Mouse (Mus musculus) ES-Bruce4 (cell line): Measurements from ENCODE around the gene Sema3e.

Experiments used
- CTCF ChIP-seq: IDR thresholded peaks from one replicate; pipeline ENCODE4 v1.8.1; 2011; ENCODE audit warnings: low read depth, low read length
- POLR2A ChIP-seq: IDR thresholded peaks from one replicate; pipeline ENCODE4 v1.8.1; 2011; ENCODE audit warnings: low read length; ENCODE audit not compliant: insufficient read depth

DNA sequence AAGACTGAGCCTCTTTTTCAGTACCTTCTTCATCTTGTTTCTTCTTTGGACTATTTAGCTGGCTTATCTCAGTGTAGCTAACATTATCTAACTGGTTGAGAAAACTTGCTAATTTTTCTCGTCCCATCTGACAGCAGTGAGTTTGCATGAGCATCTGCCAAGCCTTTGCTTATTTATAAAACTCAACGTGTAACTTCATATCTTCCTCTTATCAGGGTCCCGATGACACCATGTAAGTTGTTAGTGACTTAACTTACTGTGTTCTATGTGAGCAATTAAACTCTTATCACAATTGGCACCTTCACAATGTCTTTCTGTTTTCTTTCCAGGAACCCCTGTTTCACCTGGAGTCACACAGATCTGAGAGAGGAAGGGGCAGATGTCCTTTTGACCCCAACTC is 184.9 kb downstream of the Sema3e start:
- TF ChIP-seq POLR2A (no peak), CTCF (no peak)
